Mouse (Mus musculus): Measurements from ENCODE around the gene Fam234a.

Fam234a gene

GRCm38 (mm10) chr17:26162736-26163135 lies 81.3 kb downstream of the Fam234a start:
- DNase-seq, result no peak

All from kidney, postnatal 10 days (tissue).